Mouse (Mus musculus) forebrain, embryonic 13.5 days (tissue): ENCODE results near the gene Lrrc20. TPM values are rescaled to one million over a fixed set of nuclear protein-coding genes. Genes with fewer than 3 reads are reported as not detected.
A peak's percentile ranks its signal among the peaks of the same experiment; 100 is the strongest.

Experiments used
- ATAC-seq: fragments of 200-750 bp; cut with Nextera tagmentation; 2 replicates; pipeline ENCODE4 v1.8.0; 2017
- H3K27ac ChIP-seq: fragments of 300-500 bp; sonication (generic); 2 replicates; pipeline ENCODE4 v1.5.1; 2015; ENCODE audit warnings: inconsistent platforms, mild to moderate bottlenecking, moderate library complexity
- H3K27me3 ChIP-seq: fragments of 300-500 bp; sonication (generic); 2 replicates; pipeline ENCODE4 v1.6.1; 2015; ENCODE audit warnings: mild to moderate bottlenecking, inconsistent platforms
- H3K36me3 ChIP-seq: fragments of 300-500 bp; sonication (generic); 2 replicates; pipeline ENCODE4 v1.6.1; 2015; ENCODE audit warnings: mild to moderate bottlenecking, inconsistent platforms; ENCODE audit not compliant: poor library complexity, severe bottlenecking
- H3K4me1 ChIP-seq: fragments of 300-500 bp; sonication (generic); 2 replicates; pipeline ENCODE4 v1.6.1; 2015; ENCODE audit warnings: inconsistent platforms
- H3K4me2 ChIP-seq: fragments of 300-500 bp; sonication (generic); 2 replicates; pipeline ENCODE4 v1.6.1; 2015; ENCODE audit warnings: inconsistent platforms, mild to moderate bottlenecking, moderate library complexity
- H3K4me3 ChIP-seq: fragments of 300-500 bp; sonication (generic); 2 replicates; pipeline ENCODE4 v1.5.1; 2015; ENCODE audit warnings: mild to moderate bottlenecking, inconsistent platforms
- H3K9ac ChIP-seq: fragments of 300-500 bp; sonication (generic); 2 replicates; pipeline ENCODE4 v1.6.1; 2015; ENCODE audit warnings: mild to moderate bottlenecking, inconsistent platforms
- H3K9me3 ChIP-seq: fragments of 300-500 bp; sonication (generic); replicated peaks from 2 replicates; pipeline ENCODE4 v1.6.1; 2016; ENCODE audit warnings: inconsistent platforms
- whole genome bisulfite sequencing: fragments of 180-500 bp; shearing (Covaris S2); methylation state at CpG from one replicate; pipeline ENCODE4 v1.1.7; 2015; 5-methylcytosine and 5-hydroxymethylcytosine counted together
- polyA plus RNA-seq: library from polyadenylated mRNA; unstranded; fragments of >200 nt; fragmentation: Nextera tagmentation; extraction: Ambion mirVana; gene quantifications from 2 replicates; pipeline ENCODE4 v1.2.1, GENCODE M21; 2015

The Lrrc20 gene
- polyA plus RNA-seq, 1 experiment from 2014 or later: 16.4 TPM

DNA sequence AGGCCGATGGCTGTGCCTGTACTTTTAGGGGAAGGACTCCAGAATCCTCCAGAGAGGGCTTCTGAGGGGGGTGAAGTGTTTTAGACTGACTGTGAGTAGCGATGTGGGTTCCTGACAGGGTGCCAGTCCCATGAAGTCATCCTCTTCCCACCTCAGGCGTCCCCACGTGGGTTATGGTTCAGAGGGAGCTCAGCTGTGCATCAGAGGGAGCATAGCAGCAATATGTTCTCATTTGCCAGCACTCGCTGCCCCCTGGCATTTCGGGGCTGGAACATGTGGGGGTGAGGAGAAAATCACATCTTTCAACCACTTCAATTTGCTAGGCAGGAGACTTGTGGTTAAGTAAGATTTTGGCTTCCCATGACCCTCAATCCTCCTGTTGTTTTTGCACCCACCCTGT, 79.6 kb downstream of the Lrrc20 start:
- H3K4me1 ChIP-seq: no peaks in the 10 kb centered on the region
- 86% methylated on average over 6 of the region's 6 CpGs for WGBS
- no peaks in the 10 kb centered on the region for H3K27me3 ChIP-seq
- ATAC-seq: no peak
- no peak overlapping the region for H3K4me2 ChIP-seq
- no peak overlapping the region for H3K9ac ChIP-seq
- no peak overlapping the region for H3K4me3 ChIP-seq
- H3K27ac ChIP-seq: no peak overlapping the region
- no peaks in the 10 kb centered on the region for H3K9me3 ChIP-seq
- H3K36me3 ChIP-seq: peaks cover 8% of the 10 kb centered on the region

GRCm38 (mm10) chr10:61558631-61559030, 83.0 kb downstream of the Lrrc20 start:
- no peak for ATAC-seq
- Histone ChIP-seq H3K4me2 (no peak overlapping the region), H3K27ac (no peak overlapping the region), H3K4me3 (no peak overlapping the region), H3K9ac (no peak overlapping the region), H3K27me3 (no peaks in the 10 kb centered on the region), H3K36me3 (peaks cover 12% of the 10 kb centered on the region), H3K9me3 (no peaks in the 10 kb centered on the region; the same call in none of the 2 replicates), H3K4me1 (no peaks in the 10 kb centered on the region)
- 86% methylated on average over 2 of the region's 2 CpGs for WGBS

GRCm38 (mm10) chr10:61559544-61559943, 83.9 kb downstream of the Lrrc20 start:
- H3K4me1 ChIP-seq: no peaks in the 10 kb centered on the region
- no peak for ATAC-seq
- H3K27ac ChIP-seq: no peak overlapping the region

DNA sequence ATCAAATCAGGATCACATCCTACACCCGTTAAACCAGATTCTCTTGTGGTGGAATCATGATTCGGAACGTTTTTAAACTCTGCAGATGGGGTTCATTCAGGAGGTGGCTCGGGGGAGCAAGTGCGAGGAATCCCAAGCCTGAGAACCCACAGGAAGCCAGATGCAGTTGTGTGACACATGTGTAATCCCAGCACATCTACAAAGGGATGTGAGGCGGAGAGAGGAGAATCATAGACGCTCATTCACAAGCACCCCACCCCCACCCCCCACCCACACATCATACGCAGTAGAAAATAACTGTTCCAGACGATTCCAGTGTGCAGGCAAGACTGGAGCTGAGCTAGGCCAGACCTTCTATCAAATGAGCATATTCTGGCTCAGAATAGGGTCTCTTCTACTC, 87.9 kb downstream of the Lrrc20 start:
- no peak overlapping the region for H3K9ac ChIP-seq
- no peak for ATAC-seq
- H3K9me3 ChIP-seq: no peaks in the 10 kb centered on the region; the same call in none of the 2 replicates
- H3K4me2 ChIP-seq: no peak overlapping the region
- no peak overlapping the region for H3K27ac ChIP-seq
- WGBS: 82% methylated on average over 9 of the region's 9 CpGs
- H3K4me3 ChIP-seq: no peak overlapping the region
- no peaks in the 10 kb centered on the region for H3K27me3 ChIP-seq
- H3K4me1 ChIP-seq: no peaks in the 10 kb centered on the region
- H3K36me3 ChIP-seq: peaks cover 4% of the 10 kb centered on the region; the same call in 1 of the 2 replicates

More at GRCm38 (mm10) chr10:61559544-61559943, 83.9 kb downstream of the Lrrc20 start:
- Histone ChIP-seq H3K4me2 (no peak overlapping the region), H3K36me3 (peaks cover 12% of the 10 kb centered on the region), H3K9me3 (no peaks in the 10 kb centered on the region; the same call in none of the 2 replicates), H3K4me3 (no peak overlapping the region), H3K9ac (no peak overlapping the region), H3K27me3 (no peaks in the 10 kb centered on the region)

DNA sequence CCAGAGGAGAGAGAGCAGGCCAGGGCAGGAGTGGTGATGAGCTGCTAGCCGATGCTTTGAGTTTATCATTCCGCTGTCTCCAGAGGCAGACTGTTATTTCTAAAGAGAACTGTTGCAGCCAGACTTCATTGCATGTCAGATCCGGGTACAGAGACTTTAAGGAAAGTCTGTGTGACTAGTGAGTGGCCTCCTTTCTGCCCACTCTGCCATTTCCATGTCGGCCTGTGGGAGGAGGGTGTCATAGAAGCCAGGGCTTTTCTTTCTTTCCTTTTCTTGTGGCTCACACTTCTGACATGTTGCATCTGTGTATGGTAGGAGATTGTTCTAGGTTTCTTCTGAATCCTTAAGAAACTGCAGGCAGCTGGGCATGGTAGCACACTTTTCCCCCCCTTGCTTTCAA, 88.8 kb downstream of the Lrrc20 start:
- H3K9ac ChIP-seq: no peak overlapping the region
- no peak overlapping the region for H3K27ac ChIP-seq
- ATAC-seq: no peak
- H3K4me3 ChIP-seq: no peak overlapping the region
- no peaks in the 10 kb centered on the region for H3K27me3 ChIP-seq
- peaks cover 4% of the 10 kb centered on the region; the same call in 1 of the 2 replicates for H3K36me3 ChIP-seq
- WGBS: 83% methylated on average over 4 of the region's 4 CpGs
- H3K4me2 ChIP-seq: no peak overlapping the region
- no peaks in the 10 kb centered on the region; the same call in none of the 2 replicates for H3K9me3 ChIP-seq
- H3K4me1 ChIP-seq: no peaks in the 10 kb centered on the region

DNA sequence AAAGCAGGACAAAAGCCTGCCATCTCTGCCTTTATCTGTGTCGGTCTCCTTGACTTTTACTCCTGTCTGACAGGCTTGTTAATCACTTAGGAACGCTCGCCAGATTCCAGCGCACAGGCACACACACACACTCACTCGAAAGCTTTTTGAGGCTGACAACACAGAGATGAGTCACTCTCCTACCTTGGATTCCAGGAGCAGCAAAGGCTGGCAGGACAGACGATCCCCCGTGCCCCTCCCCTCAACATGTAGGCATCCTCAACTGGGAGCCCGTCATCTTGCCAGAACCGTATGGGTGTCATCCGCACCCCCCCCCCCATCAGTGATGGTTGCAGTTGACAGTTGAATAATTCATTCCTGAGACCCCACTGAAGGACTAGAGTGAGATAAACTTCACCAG, 94.6 kb downstream of the Lrrc20 start:
- WGBS: 18% methylated on average over 10 of the region's 10 CpGs
- Histone ChIP-seq H3K27ac (peak overlapping the region; percentile 44; the same call in 1 of the 2 replicates), H3K4me1 (peaks cover 17% of the 10 kb centered on the region), H3K4me2 (peak overlapping the region; percentile 37), H3K9ac (no peak overlapping the region), H3K36me3 (no peaks in the 10 kb centered on the region), H3K4me3 (no peak overlapping the region), H3K9me3 (no peaks in the 10 kb centered on the region), H3K27me3 (no peaks in the 10 kb centered on the region)
- peak; percentile 65 for ATAC-seq

- Histone ChIP-seq H3K27ac (peak overlapping the region; percentile 10; the same call in 1 of the 2 replicates), H3K36me3 (no peaks in the 10 kb centered on the region), H3K4me3 (no peak overlapping the region), H3K9ac (no peak overlapping the region), H3K4me1 (peaks cover 35% of the 10 kb centered on the region), H3K27me3 (no peaks in the 10 kb centered on the region), H3K9me3 (no peaks in the 10 kb centered on the region), H3K4me2 (no peak overlapping the region)
- WGBS: 57% methylated on average over 5 of the region's 5 CpGs
- no peak for ATAC-seq
These were observed 96.5 kb downstream of the Lrrc20 start for GRCm38 (mm10) chr10:61572126-61572525.

- no peaks in the 10 kb centered on the region for H3K27me3 ChIP-seq
- H3K27ac ChIP-seq: peak overlapping the region; percentile 48
- H3K4me1 ChIP-seq: peaks cover 19% of the 10 kb centered on the region
- ATAC-seq: peak; percentile 23
- H3K4me3 ChIP-seq: no peak overlapping the region
- H3K9me3 ChIP-seq: no peaks in the 10 kb centered on the region
- 32% methylated on average over 13 of the region's 13 CpGs for WGBS
- no peak overlapping the region for H3K4me2 ChIP-seq
- H3K9ac ChIP-seq: no peak overlapping the region; the same call in 1 of the 2 replicates
- H3K36me3 ChIP-seq: no peaks in the 10 kb centered on the region
These were observed 100.6 kb downstream of the Lrrc20 start for GRCm38 (mm10) chr10:61576120-61576767.

- ATAC-seq: no peak
- WGBS: 80% methylated on average over 7 of the region's 7 CpGs
- H3K27me3 ChIP-seq: no peaks in the 10 kb centered on the region
- H3K4me2 ChIP-seq: no peak overlapping the region
- no peaks in the 10 kb centered on the region for H3K36me3 ChIP-seq
- peaks cover 17% of the 10 kb centered on the region for H3K4me1 ChIP-seq
- no peak overlapping the region for H3K9ac ChIP-seq
- H3K9me3 ChIP-seq: no peaks in the 10 kb centered on the region
- no peak overlapping the region for H3K27ac ChIP-seq
- H3K4me3 ChIP-seq: no peak overlapping the region
These were observed 111.7 kb downstream of the Lrrc20 start for GRCm38 (mm10) chr10:61587241-61587849.

DNA sequence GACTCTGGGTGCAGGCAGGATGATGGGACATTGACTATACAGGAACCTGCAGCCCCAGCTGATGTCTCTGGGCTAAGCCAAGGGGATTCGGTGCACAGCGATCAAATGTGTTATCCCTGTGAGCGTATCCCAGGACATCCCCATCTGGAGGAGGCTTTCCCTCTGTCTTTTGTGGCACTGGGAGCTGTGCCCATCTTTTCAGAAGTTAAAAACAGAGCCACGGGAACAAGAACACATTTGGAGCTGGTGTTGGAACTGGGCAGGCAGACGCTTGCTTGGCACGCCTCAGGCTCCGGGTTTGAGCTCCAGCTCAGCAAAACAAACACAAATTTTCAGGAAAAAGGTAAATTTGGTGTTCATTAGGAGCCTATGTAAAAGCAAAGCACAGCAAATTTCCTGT, 122.4 kb downstream of the Lrrc20 start:
- no peak overlapping the region for H3K4me3 ChIP-seq
- no peak overlapping the region for H3K4me2 ChIP-seq
- no peaks in the 10 kb centered on the region for H3K9me3 ChIP-seq
- no peak for ATAC-seq
- peaks cover 38% of the 10 kb centered on the region for H3K27me3 ChIP-seq
- no peaks in the 10 kb centered on the region for H3K36me3 ChIP-seq
- peaks cover 22% of the 10 kb centered on the region for H3K4me1 ChIP-seq
- WGBS: 84% methylated on average over 7 of the region's 7 CpGs
- no peak overlapping the region for H3K27ac ChIP-seq
- H3K9ac ChIP-seq: no peak overlapping the region

GRCm38 (mm10) chr10:61599556-61600114, 124.0 kb downstream of the Lrrc20 start:
- Histone ChIP-seq H3K9ac (no peak overlapping the region), H3K36me3 (no peaks in the 10 kb centered on the region), H3K4me1 (peaks cover 22% of the 10 kb centered on the region), H3K27ac (no peak overlapping the region), H3K27me3 (peaks cover 41% of the 10 kb centered on the region), H3K4me3 (no peak overlapping the region), H3K4me2 (no peak overlapping the region), H3K9me3 (no peaks in the 10 kb centered on the region)
- WGBS: 39% methylated on average over 9 of the region's 9 CpGs
- ATAC-seq: no peak

GRCm38 (mm10) chr10:61602283-61603033, 126.9 kb downstream of the Lrrc20 start:
- Histone ChIP-seq H3K4me1 (peaks cover 14% of the 10 kb centered on the region), H3K36me3 (no peaks in the 10 kb centered on the region), H3K9me3 (no peaks in the 10 kb centered on the region), H3K9ac (no peak overlapping the region), H3K4me2 (peak overlapping the region; percentile 37), H3K27me3 (peaks cover 26% of the 10 kb centered on the region), H3K27ac (no peak overlapping the region), H3K4me3 (peak overlapping the region; percentile 10; the same call in 1 of the 2 replicates)
- peak; percentile 54 for ATAC-seq
- whole genome bisulfite sequencing: 9% methylated on average over 14 of the region's 14 CpGs
